Mouse (Mus musculus) ES-E14 (cell line): ENCODE results near the gene Fam43a. TPM values are rescaled to one million over a fixed set of nuclear protein-coding genes. Genes with fewer than 3 reads are reported as not detected.

ENCODE experiments used
- DNase-seq: peaks from one replicate; pipeline ENCODE4 v3.0.0-alpha.2; 2013; ENCODE audit warnings: low read depth, low spot score
- H3K27ac ChIP-seq: 2 replicates; pipeline ENCODE4 v1.5.1; 2012; ENCODE audit warnings: low read depth, mild to moderate bottlenecking, low read length, moderate library complexity, mixed read lengths; ENCODE audit not compliant: poor library complexity, insufficient read depth, severe bottlenecking
- H3K36me3 ChIP-seq: 2 replicates; pipeline ENCODE4 v1.6.1; 2012; ENCODE audit warnings: mild to moderate bottlenecking, low read length, moderate library complexity, mixed read lengths; ENCODE audit not compliant: control insufficient read depth, poor library complexity, insufficient read depth, severe bottlenecking
- H3K4me1 ChIP-seq, 2 experiments: fragments of 150-350 bp in 1 of 2; sonication (generic) in 1 of 2; 2 replicates each; pipeline ENCODE4 v1.6.1; 2012; ENCODE audit warnings: low read length in 2 of 2, mild to moderate bottlenecking in 1 of 2, mixed read lengths in 1 of 2; ENCODE audit not compliant: control insufficient read depth in 2 of 2, insufficient read depth in 2 of 2, poor library complexity in 1 of 2
- H3K4me3 ChIP-seq, 2 experiments: fragments of 150-350 bp in 1 of 2; sonication (generic) in 1 of 2; 2 replicates each; pipeline ENCODE4 v1.5.1; 2012; ENCODE audit warnings: low read length in 2 of 2, low read depth in 1 of 2, mild to moderate bottlenecking in 1 of 2, mixed read lengths in 1 of 2; ENCODE audit not compliant: insufficient read depth in 1 of 2, poor library complexity in 1 of 2, severe bottlenecking in 1 of 2
- H3K9ac ChIP-seq: 2 replicates; pipeline ENCODE4 v1.6.1; 2012; ENCODE audit warnings: low read depth, mild to moderate bottlenecking, low read length, mixed read lengths; ENCODE audit not compliant: poor library complexity, insufficient read depth, severe bottlenecking
- H3K9me3 ChIP-seq: fragments of 150-350 bp; sonication (generic); 2 replicates; pipeline ENCODE4 v1.6.1; 2012; ENCODE audit warnings: low read depth, mild to moderate bottlenecking, low read length; ENCODE audit not compliant: control insufficient read depth, insufficient read depth
- CHD2 ChIP-seq: IDR thresholded peaks from 2 replicates; pipeline ENCODE4 v1.6.1; 2014; ENCODE audit warnings: mild to moderate bottlenecking, low read depth, low read length, inconsistent platforms
- HCFC1 ChIP-seq: IDR thresholded peaks from 2 replicates; pipeline ENCODE4 v1.6.1; 2012; ENCODE audit warnings: low read length, inconsistent platforms, borderline replicate concordance; ENCODE audit not compliant: insufficient read depth
- MAFK ChIP-seq: IDR thresholded peaks from 2 replicates; pipeline ENCODE4 v1.6.1; 2014; ENCODE audit warnings: mild to moderate bottlenecking, low read depth, low read length, inconsistent platforms; ENCODE audit not compliant: insufficient read depth
- ZC3H11A ChIP-seq: IDR thresholded peaks from 2 replicates; pipeline ENCODE4 v1.6.1; 2012; ENCODE audit warnings: low read depth, mild to moderate bottlenecking, inconsistent platforms, low read length, borderline replicate concordance
- ZNF384 ChIP-seq: IDR thresholded peaks from 2 replicates; pipeline ENCODE4 v1.6.1; 2012; ENCODE audit warnings: low read depth, low read length, inconsistent platforms
- in situ Hi-C, 2 experiments: fragments of 600-800 bp; cut with MboI; formaldehyde crosslinking; loops; one replicate each; pipeline ENCODE4 v1.15.1; 2025; ENCODE audit warnings: low sequenced_read_pairs in 2 of 2, inconsistent platforms in 1 of 2; ENCODE audit not compliant: unreplicated experiment in 2 of 2
- total RNA-seq: library from RNA; depleted of rRNA; stranded (reverse); fragments of 300-350 nt; gene quantifications from 2 replicates; pipeline ENCODE4 v1.2.3, GENCODE M21; 2012

Gene Fam43a
- total RNA-seq, 1 experiment, result 22.2 TPM

- H3K9ac ChIP-seq, result no peak overlapping the region
- in situ Hi-C loops, result no loop called here
- DNase-seq, result no peak
- H3K27ac ChIP-seq, result no peak overlapping the region
- 0 out of 2 replicates have a peak, but pooled peaks cover 3% of the 10 kb centered on the region for H3K9me3 ChIP-seq
- peaks cover 7% of the 10 kb centered on the region for H3K36me3 ChIP-seq
- H3K4me1 ChIP-seq, result peaks cover 0 to 9% of the 10 kb centered on the region in 2 experiments; a peak in 1 of 4 replicates
- TF ChIP-seq ZNF384 (no peak), MAFK (no peak), ZC3H11A (no peak), HCFC1 (no peak), CHD2 (no peak)
- no peak overlapping the region for H3K4me3 ChIP-seq
Observed at GRCm38 (mm10) chr16:30554109-30554508, 45.4 kb upstream of the Fam43a start.

- in situ Hi-C loops, result no loop called here
- DNase-seq, result no peak
- no peak for TF ChIP-seq ZNF384
- TF ChIP-seq ZC3H11A, result no peak
- no peak for TF ChIP-seq CHD2
- TF ChIP-seq HCFC1, result no peak
- TF ChIP-seq MAFK, result no peak
Observed at GRCm38 (mm10) chr16:30559312-30559992, 40.1 kb upstream of the Fam43a start.

GRCm38 (mm10) chr16:30560601-30561000 is 38.9 kb upstream of the Fam43a start:
- H3K9me3 ChIP-seq, result no peaks in the 10 kb centered on the region
- H3K36me3 ChIP-seq, result peaks cover 56% of the 10 kb centered on the region

More at GRCm38 (mm10) chr16:30559312-30559992, 40.1 kb upstream of the Fam43a start:
- Histone ChIP-seq H3K9me3 (0 out of 2 replicates have a peak, but pooled peaks cover 3% of the 10 kb centered on the region), H3K9ac (no peak overlapping the region), H3K36me3 (peaks cover 45% of the 10 kb centered on the region), H3K4me1 (peaks cover 9 to 10% of the 10 kb centered on the region in 2 experiments; a peak in 3 of 4 replicates), H3K4me3 (no peak overlapping the region), H3K27ac (peak overlapping the region; percentile 11; the same call in 1 of the 2 replicates)

DNA sequence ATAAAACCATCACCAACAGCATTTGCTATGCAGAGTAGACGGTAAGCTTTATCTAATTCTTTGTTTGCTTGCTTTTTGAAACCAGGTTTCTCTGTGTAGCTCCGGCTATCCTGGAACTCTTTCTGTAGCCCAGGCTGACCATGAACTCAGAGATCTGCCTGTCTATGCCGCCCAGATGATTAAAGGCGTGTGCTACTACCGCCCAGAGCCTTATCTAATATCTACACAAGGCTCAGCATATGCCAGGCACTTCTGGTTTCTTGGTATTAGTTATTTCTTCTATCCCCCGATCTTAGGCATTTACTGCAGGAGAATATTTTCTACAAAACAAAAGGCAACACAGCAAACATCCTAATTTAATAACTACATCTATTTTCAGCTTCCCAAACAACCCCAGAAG is 33.9 kb upstream of the Fam43a start:
- in situ Hi-C loops, result no loop called here
- Histone ChIP-seq H3K9ac (no peak overlapping the region), H3K4me1 (peaks cover 4% of the 10 kb centered on the region in 2 experiments; a peak in 2 of 4 replicates), H3K27ac (no peak overlapping the region), H3K36me3 (peaks cover 66% of the 10 kb centered on the region), H3K4me3 (no peak overlapping the region), H3K9me3 (no peaks in the 10 kb centered on the region)
- TF ChIP-seq MAFK, result no peak
- DNase-seq, result no peak

More at GRCm38 (mm10) chr16:30560601-30561000, 38.9 kb upstream of the Fam43a start:
- in situ Hi-C loops, result no loop called here
- H3K4me3 ChIP-seq, result no peak overlapping the region
- peaks cover 9 to 10% of the 10 kb centered on the region in 2 experiments; a peak in 3 of 4 replicates for H3K4me1 ChIP-seq
- TF ChIP-seq CHD2 (no peak), HCFC1 (no peak), ZC3H11A (no peak), MAFK (no peak), ZNF384 (no peak)
- DNase-seq, result no peak
- no peak overlapping the region for H3K9ac ChIP-seq
- H3K27ac ChIP-seq, result no peak overlapping the region
